Comparison of ENCODE assay signal across 8 mouse cellular contexts in genomic region chr8:84871376-84872308, GRCm38 (mm10). TPM values are rescaled to one million over a fixed set of nuclear protein-coding genes. Genes with fewer than 3 reads are reported as not detected.
DNase-seq lines count a peak whose midpoint lies in the region; ATAC-seq and TF ChIP-seq lines count a peak whose summit lies in the region.

Gene Syce2, plus strand, starts transcription at chr8:84872111.

- peak; percentile 10 for ATAC-seq in Patski
- peak; percentile 74 for ATAC-seq in forebrain, embryonic 15.5 days (replicated peaks)
- peak; percentile 73 for ATAC-seq in hindbrain, embryonic 11.5 days (ENCODE audit: low FRiP score)

- WGBS in forebrain, embryonic 15.5 days, result 15% methylated on average over 44 of the region's 46 CpGs
- 20% methylated on average over 35 of the region's 46 CpGs for WGBS in hindbrain, embryonic 11.5 days

- H3K4me2 ChIP-seq in forebrain, embryonic 15.5 days (replicated peaks), result peak within 1 kb of the TSS; percentile 92
- peak within 1 kb of the TSS; percentile 51 for H3K4me2 ChIP-seq in hindbrain, embryonic 11.5 days (replicated peaks; ENCODE audit: low read depth, low read length)

- POLR2A ChIA-PET in Patski (lab: Charles Lee), result no interaction called here

- peak within 1 kb of the TSS; percentile 47 for H3K4me3 ChIP-seq in forebrain, embryonic 15.5 days
- H3K4me3 ChIP-seq in hindbrain, embryonic 11.5 days (ENCODE audit: low read depth, low read length), result peak within 1 kb of the TSS; percentile 29

- DNase-seq in Patski (ENCODE audit: low read depth, low spot score), result no peak
- peak; percentile 69 to 72 for DNase-seq in cerebellum, adult 18-20 months
- DNase-seq in hindbrain, embryonic 11.5 days (ENCODE audit: low spot score), result peak; percentile 76
- DNase-seq in layer of hippocampus, postnatal 25 days (ENCODE audit: extremely low spot score in 1 of 2, low spot score in 1 of 2), result peak; percentile 47 to 51
- peak; percentile 91 for DNase-seq in lung, postnatal 36 days
- DNase-seq in retina, adult 2 months (ENCODE audit: low read depth, low spot score), result peak; percentile 52
- DNase-seq in urinary bladder, adult 2 months (ENCODE audit: low spot score), result peak; percentile 62

- TF ChIP-seq CTCF in Patski (IDR thresholded peaks at IDR 0.05), result no peak

- H3K36me3 ChIP-seq in forebrain, embryonic 15.5 days, result peaks cover 31% of the 10 kb centered on the region
- H3K36me3 ChIP-seq in hindbrain, embryonic 11.5 days (ENCODE audit: control insufficient read depth, insufficient read depth, low read length), result peaks cover 13% of the 10 kb centered on the region

- in situ Hi-C loops in Patski (cut with MboI; ENCODE audit: low pct_unique_long_range_greater_than_20kb), result no loop called here

- peaks cover 15% of the 10 kb centered on the region for H3K4me1 ChIP-seq in forebrain, embryonic 15.5 days
- peaks cover 3% of the 10 kb centered on the region; the same call in 1 of the 2 replicates for H3K4me1 ChIP-seq in hindbrain, embryonic 11.5 days (replicated peaks; ENCODE audit: control insufficient read depth, insufficient read depth, low read length)

- H3K27me3 ChIP-seq in Patski, result no peaks in the 10 kb centered on the region
- no peaks in the 10 kb centered on the region for H3K27me3 ChIP-seq in forebrain, embryonic 15.5 days
- peaks cover 4% of the 10 kb centered on the region; the same call in 1 of the 2 replicates for H3K27me3 ChIP-seq in hindbrain, embryonic 11.5 days (ENCODE audit: control insufficient read depth, insufficient read depth, low read length)

- peak within 1 kb of the TSS; percentile 56 for H3K9ac ChIP-seq in forebrain, embryonic 15.5 days (replicated peaks)
- H3K9ac ChIP-seq in hindbrain, embryonic 11.5 days (ENCODE audit: low read depth, low read length), result peak within 1 kb of the TSS; percentile 34

- no peak within 1 kb of the TSS for H3K27ac ChIP-seq in forebrain, embryonic 15.5 days (replicated peaks)
- H3K27ac ChIP-seq in hindbrain, embryonic 11.5 days (ENCODE audit: low read depth, low read length), result no peak within 1 kb of the TSS

- H3K9me3 ChIP-seq in forebrain, embryonic 15.5 days, result no peaks in the 10 kb centered on the region
- no peaks in the 10 kb centered on the region for H3K9me3 ChIP-seq in hindbrain, embryonic 11.5 days (ENCODE audit: control insufficient read depth, low read length)

- CTCF ChIA-PET in Patski (lab: Charles Lee), result interaction anchor here (0.8 to 1.7 kb wide), 5 partner anchors 11 to 32 kb away, joined by 3 to 7 read pairs (median 4); partner anchors contain the start of gene Calr

RNA-seq across cellular contexts. Expression of gene Syce2, which starts in this region (rescaled TPM):
- 6.0 TPM for polyA plus RNA-seq in Patski (2021)
- 55.0 and 64.4 TPM in 2 replicates for polyA plus RNA-seq in forebrain, embryonic 15.5 days (2015; fragmentation: Nextera tagmentation; extraction: Ambion mirVana)
- 51.1 and 57.8 TPM in 2 replicates for polyA plus RNA-seq in hindbrain, embryonic 11.5 days (2014; fragmentation: Nextera tagmentation; extraction: Ambion mirVana)
- 10 to 100 TPM; 16.5 to 18.0 TPM for total RNA-seq in layer of hippocampus, postnatal 25 days (2021)
- polyA plus RNA-seq in urinary bladder, adult 2 months (2012; rRNA removed), result 2.8 and 3.2 TPM in 2 replicates

Comparison
In these comparisons a context has a peak if more than half of its experiments do, and no peak if none do; other contexts are left out.
1. ATAC-seq: peak in every context shown above with its lines; median percentile 74 in forebrain, embryonic 15.5 days; 73 in hindbrain, embryonic 11.5 days; 10 in Patski.